Comparison of ENCODE assay signal across 32 mouse cellular contexts in the genomic region with DNA sequence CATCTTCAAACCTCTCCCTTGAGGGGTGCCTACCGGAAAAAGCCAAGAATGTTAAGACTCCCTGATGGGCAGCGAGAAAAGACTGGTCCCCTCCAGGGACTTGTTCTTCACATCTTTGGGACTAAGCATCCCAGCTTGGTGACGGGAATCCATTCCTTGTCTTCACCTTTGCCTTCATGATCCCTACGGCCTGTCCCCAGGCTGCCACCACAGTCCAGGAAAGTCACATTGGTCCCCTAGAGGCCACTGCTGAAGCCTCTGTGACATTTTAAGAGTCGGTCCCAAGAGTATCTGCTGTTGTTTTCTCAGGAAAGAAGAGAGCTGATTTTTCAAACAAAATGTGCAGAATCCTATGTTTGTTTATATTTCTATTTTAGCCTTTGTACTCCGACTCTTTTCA.
"Had no signal": no experiment of that assay in that cellular context is flagged by ENCODE, and none has a peak within 500 bp of the region (broad histone marks: within the 10 kb centered on the region; RNA-seq: fewer than 3 reads in every experiment).

No protein-coding gene starts in this region.

- H3K27ac ChIP-seq: heart, embryonic 10.5 days; heart, embryonic 13.5 days; heart, embryonic 15.5 days; hindbrain, embryonic 10.5 days; hindbrain, embryonic 12.5 days; hindbrain, embryonic 13.5 days; hindbrain, embryonic 14.5 days; hindbrain, embryonic 15.5 days; hindbrain, postnatal 0 days; intestine, embryonic 15.5 days; kidney, embryonic 15.5 days; kidney, postnatal 0 days; left cerebral cortex, adult 2 months had no signal

- H3K9me3 ChIP-seq: heart, embryonic 10.5 days; heart, embryonic 13.5 days; heart, embryonic 15.5 days; hindbrain, embryonic 10.5 days; hindbrain, embryonic 12.5 days; hindbrain, embryonic 13.5 days; hindbrain, embryonic 15.5 days; intestine, embryonic 15.5 days; kidney, embryonic 15.5 days had no signal

- H3K9ac ChIP-seq: heart, embryonic 13.5 days; heart, embryonic 15.5 days; hindbrain, embryonic 12.5 days; hindbrain, embryonic 13.5 days; hindbrain, embryonic 14.5 days; hindbrain, embryonic 15.5 days; intestine, embryonic 15.5 days; kidney, embryonic 15.5 days had no signal

- ATAC-seq: hindbrain, embryonic 16.5 days; hindbrain, postnatal 0 days; inflammation-experienced regulatory T-cells, adult 6 months; intestine, embryonic 15.5 days; intestine, embryonic 16.5 days; intestine, postnatal 0 days had no signal

- H3K4me3 ChIP-seq: heart, embryonic 10.5 days; heart, embryonic 13.5 days; heart, embryonic 15.5 days; hindbrain, embryonic 10.5 days; hindbrain, embryonic 12.5 days; hindbrain, embryonic 13.5 days; hindbrain, embryonic 15.5 days; intestine, embryonic 15.5 days; kidney, embryonic 15.5 days; left cerebral cortex, adult 2 months had no signal

- H3K36me3 ChIP-seq: heart, embryonic 10.5 days; heart, embryonic 13.5 days; heart, embryonic 15.5 days; hindbrain, embryonic 10.5 days; hindbrain, embryonic 12.5 days; hindbrain, embryonic 13.5 days; hindbrain, embryonic 15.5 days; intestine, embryonic 15.5 days; kidney, embryonic 15.5 days had no signal

- H3K4me2 ChIP-seq: heart, embryonic 13.5 days; heart, embryonic 15.5 days; hindbrain, embryonic 12.5 days; hindbrain, embryonic 13.5 days; hindbrain, embryonic 14.5 days; hindbrain, embryonic 15.5 days; intestine, embryonic 15.5 days; kidney, embryonic 15.5 days had no signal

- DNase-seq: heart, postnatal 10 days; heart, postnatal 14 days; heart, postnatal 36 days; heart, postnatal 4 days; kidney, adult 11 months; kidney, adult 18-20 months; kidney, adult 2 months; kidney, adult 8-10 months; kidney, adult 9 months; kidney, postnatal 10 days; kidney, postnatal 14 days; kidney, postnatal 36 days; kidney, postnatal 4 days; layer of hippocampus, adult 9-11 months; layer of hippocampus, postnatal 36 days had no signal

- H3K27me3 ChIP-seq: heart, embryonic 13.5 days; heart, embryonic 15.5 days; hindbrain, embryonic 12.5 days; hindbrain, embryonic 13.5 days; hindbrain, embryonic 15.5 days; intestine, embryonic 15.5 days; kidney, embryonic 15.5 days had no signal
